Mouse (Mus musculus) embryo, embryonic 9.5 days (tissue): ENCODE measurements around the gene Erich6.
"Not testable (repeated sequence)": the region's sequence is repeated elsewhere in the genome, so short reads cannot be mapped to it uniquely, and the experiment has no call there.

Experiments used
- DNase-seq: peaks from one replicate; pipeline ENCODE4 v3.0.0-alpha.2; 2017; ENCODE audit errors: extremely low spot score

Erich6 gene

GRCm38 (mm10) chr3:58646180-58646579 lies 9.2 kb upstream of the Erich6 start:
- DNase-seq: no peak

GRCm38 (mm10) chr3:58631693-58632092 lies 5.3 kb downstream of the Erich6 start:
- DNase-seq: no peak

GRCm38 (mm10) chr3:58624981-58625380 lies 12.0 kb downstream of the Erich6 start:
- no peak for DNase-seq

GRCm38 (mm10) chr3:58622665-58623394 lies 14.2 kb downstream of the Erich6 start:
- DNase-seq: no peak

GRCm38 (mm10) chr3:58621066-58621465 lies 15.9 kb downstream of the Erich6 start:
- DNase-seq: no peak

GRCm38 (mm10) chr3:58609985-58610384 lies 27.0 kb downstream of the Erich6 start:
- no peak for DNase-seq

GRCm38 (mm10) chr3:58608506-58608905 lies 28.5 kb downstream of the Erich6 start:
- no peak for DNase-seq

- DNase-seq: no peak
Observed at GRCm38 (mm10) chr3:58593623-58594022, 43.4 kb downstream of the Erich6 start.

GRCm38 (mm10) chr3:58592666-58593065 lies 44.3 kb downstream of the Erich6 start:
- not testable (repeated sequence) for DNase-seq

GRCm38 (mm10) chr3:58590544-58590943 lies 46.5 kb downstream of the Erich6 start:
- DNase-seq: not testable (repeated sequence)

GRCm38 (mm10) chr3:58582788-58583426 lies 54.1 kb downstream of the Erich6 start:
- DNase-seq: no peak

- no peak for DNase-seq
Observed at GRCm38 (mm10) chr3:58582297-58582696, 54.7 kb downstream of the Erich6 start.

- DNase-seq: no peak
Observed at GRCm38 (mm10) chr3:58581530-58581929, 55.5 kb downstream of the Erich6 start.

- DNase-seq: no peak
Observed at GRCm38 (mm10) chr3:58577506-58578050, 59.4 kb downstream of the Erich6 start.

- peak; percentile 62 for DNase-seq
Observed at GRCm38 (mm10) chr3:58577067-58577503, 59.9 kb downstream of the Erich6 start.

GRCm38 (mm10) chr3:58576137-58577066 lies 60.6 kb downstream of the Erich6 start, which contains the start of gene Selenot:
TSS of gene Selenot (plus strand) at chr3:58576636.
- DNase-seq: peak; percentile 97

GRCm38 (mm10) chr3:58570821-58571220 lies 66.2 kb downstream of the Erich6 start:
- DNase-seq: no peak
